Mouse (Mus musculus): ENCODE results near the gene Elf2. TPM values are rescaled to one million over a fixed set of nuclear protein-coding genes. Genes with fewer than 3 reads are reported as not detected.
A peak's percentile ranks its signal among the peaks of the same experiment; 100 is the strongest.

Elf2 gene
- polyA plus RNA-seq, 1 experiment from 2014 or later, result 69.6 TPM

- no peak for ATAC-seq
- no peak for DNase-seq (ENCODE audit: low read depth, low spot score)
- no peaks in the 10 kb centered on the region for H3K27me3 ChIP-seq
- POLR2A ChIA-PET, result interaction anchor here (1.8 kb wide), 1 partner anchor 34 kb away, joined by 5 read pairs; no protein-coding TSS in a partner anchor
- CTCF ChIA-PET, result interaction anchor here (0.7 to 2.0 kb wide), 4 partner anchors 10 to 125 kb away, joined by 3 to 8 read pairs (median 3); no protein-coding TSS in a partner anchor
- in situ Hi-C loops (cut with MboI; ENCODE audit: low pct_unique_long_range_greater_than_20kb), result no loop called here
- TF ChIP-seq CTCF (IDR thresholded peaks at IDR 0.05), result no peak
These were observed 112.2 kb downstream of the Elf2 start for GRCm38 (mm10) chr3:51228038-51228820.

GRCm38 (mm10) chr3:51226601-51227000 is 113.9 kb downstream of the Elf2 start:
- H3K27me3 ChIP-seq, result no peaks in the 10 kb centered on the region
- no peak for TF ChIP-seq CTCF (IDR thresholded peaks at IDR 0.05)
- ATAC-seq, result no peak
- POLR2A ChIA-PET, result no interaction called here
- in situ Hi-C loops (cut with MboI; ENCODE audit: low pct_unique_long_range_greater_than_20kb), result no loop called here
- no peak for DNase-seq (ENCODE audit: low read depth, low spot score)
- CTCF ChIA-PET, result interaction anchor here (0.7 kb wide), 1 partner anchor 62 kb away, joined by 3 read pairs; no protein-coding TSS in a partner anchor

GRCm38 (mm10) chr3:51225979-51226378 is 114.5 kb downstream of the Elf2 start:
- ChIA-PET POLR2A (interaction anchor here (0.6 to 1.7 kb wide), 3 partner anchors 28 to 226 kb away, joined by 3 to 6 read pairs (median 6); no protein-coding TSS in a partner anchor), CTCF (no interaction called here)
- no peak for TF ChIP-seq CTCF (IDR thresholded peaks at IDR 0.05)
- H3K27me3 ChIP-seq, result no peaks in the 10 kb centered on the region
- ATAC-seq (no peak), DNase-seq (ENCODE audit: low read depth, low spot score) (no peak)
- in situ Hi-C loops (cut with MboI; ENCODE audit: low pct_unique_long_range_greater_than_20kb), result no loop called here

GRCm38 (mm10) chr3:51225226-51225750 is 115.2 kb downstream of the Elf2 start:
- peak; percentile 0 for ATAC-seq
- in situ Hi-C loops (cut with MboI; ENCODE audit: low pct_unique_long_range_greater_than_20kb), result no loop called here
- no peak for DNase-seq (ENCODE audit: low read depth, low spot score)
- no peak for TF ChIP-seq CTCF (IDR thresholded peaks at IDR 0.05)
- no peaks in the 10 kb centered on the region for H3K27me3 ChIP-seq
- CTCF ChIA-PET, result interaction anchor here (1.6 to 5.2 kb wide), 3 partner anchors 9 to 128 kb away, joined by 3 to 39 read pairs (median 14); no protein-coding TSS in a partner anchor
- POLR2A ChIA-PET, result interaction anchor here (0.6 to 3.5 kb wide), 7 partner anchors 9 to 227 kb away, joined by 3 to 13 read pairs (median 6); no protein-coding TSS in a partner anchor

GRCm38 (mm10) chr3:51224363-51225225 is 115.9 kb downstream of the Elf2 start, which contains the start of gene Noct:
Gene Noct (plus strand): TSS chr3:51224447.
- no peak for TF ChIP-seq CTCF (IDR thresholded peaks at IDR 0.05)
- ATAC-seq (peak; percentile 70), DNase-seq (ENCODE audit: low read depth, low spot score) (peak; percentile 80)
- CTCF ChIA-PET, result interaction anchor here (1.1 to 5.2 kb wide), 5 partner anchors 7 to 129 kb away, joined by 3 to 39 read pairs (median 6); no protein-coding TSS in a partner anchor
- no peaks in the 10 kb centered on the region for H3K27me3 ChIP-seq
- in situ Hi-C loops (cut with MboI; ENCODE audit: low pct_unique_long_range_greater_than_20kb), result no loop called here
- POLR2A ChIA-PET, result interaction anchor here (0.7 to 3.5 kb wide), 8 partner anchors 10 to 142 kb away, joined by 3 to 13 read pairs (median 4); no protein-coding TSS in a partner anchor

GRCm38 (mm10) chr3:51223556-51223955 is 116.9 kb downstream of the Elf2 start:
- in situ Hi-C loops (cut with MboI; ENCODE audit: low pct_unique_long_range_greater_than_20kb), result no loop called here
- TF ChIP-seq CTCF (IDR thresholded peaks at IDR 0.05), result no peak
- ATAC-seq (no peak), DNase-seq (ENCODE audit: low read depth, low spot score) (no peak)
- POLR2A ChIA-PET, result interaction anchor here (0.6 to 3.5 kb wide), 6 partner anchors 11 to 198 kb away, joined by 3 to 13 read pairs (median 4); no protein-coding TSS in a partner anchor
- CTCF ChIA-PET, result interaction anchor here (0.8 to 5.2 kb wide), 5 partner anchors 8 to 27 kb away, joined by 3 to 39 read pairs (median 6); no protein-coding TSS in a partner anchor
- H3K27me3 ChIP-seq, result no peaks in the 10 kb centered on the region

- no peaks in the 10 kb centered on the region for H3K27me3 ChIP-seq
- ChIA-PET POLR2A (interaction anchor here (1.1 to 3.5 kb wide), 3 partner anchors 11 to 28 kb away, joined by 3 to 13 read pairs (median 6); no protein-coding TSS in a partner anchor), CTCF (interaction anchor here (0.8 to 5.2 kb wide), 5 partner anchors 9 to 27 kb away, joined by 3 to 39 read pairs (median 5); no protein-coding TSS in a partner anchor)
- in situ Hi-C loops (cut with MboI; ENCODE audit: low pct_unique_long_range_greater_than_20kb), result no loop called here
- no peak for TF ChIP-seq CTCF (IDR thresholded peaks at IDR 0.05)
- DNase-seq (ENCODE audit: low read depth, low spot score) (peak; percentile 44), ATAC-seq (peak; percentile 17)
These were observed 117.5 kb downstream of the Elf2 start for GRCm38 (mm10) chr3:51222834-51223460.

- ATAC-seq (no peak), DNase-seq (ENCODE audit: low read depth, low spot score) (no peak)
- ChIA-PET CTCF (interaction anchor here (1.3 to 5.2 kb wide), 4 partner anchors 9 to 26 kb away, joined by 5 to 39 read pairs (median 6); no protein-coding TSS in a partner anchor), POLR2A (interaction anchor here (1.1 to 3.5 kb wide), 2 partner anchors 25 to 27 kb away, joined by 3 to 13 read pairs; no protein-coding TSS in a partner anchor)
- H3K27me3 ChIP-seq, result no peaks in the 10 kb centered on the region
- TF ChIP-seq CTCF (IDR thresholded peaks at IDR 0.05), result no peak
- in situ Hi-C loops (cut with MboI; ENCODE audit: low pct_unique_long_range_greater_than_20kb), result no loop called here
These were observed 118.2 kb downstream of the Elf2 start for GRCm38 (mm10) chr3:51222302-51222701.

GRCm38 (mm10) chr3:51221847-51222246 is 118.6 kb downstream of the Elf2 start:
- POLR2A ChIA-PET, result interaction anchor here (1.1 to 3.5 kb wide), 3 partner anchors 18 to 26 kb away, joined by 3 to 13 read pairs (median 3); no protein-coding TSS in a partner anchor
- no peak for DNase-seq (ENCODE audit: low read depth, low spot score)
- ATAC-seq, result no peak
- in situ Hi-C loops (cut with MboI; ENCODE audit: low pct_unique_long_range_greater_than_20kb), result no loop called here
- no peaks in the 10 kb centered on the region for H3K27me3 ChIP-seq
- TF ChIP-seq CTCF (IDR thresholded peaks at IDR 0.05), result no peak
- CTCF ChIA-PET, result interaction anchor here (1.3 to 5.2 kb wide), 4 partner anchors 9 to 26 kb away, joined by 5 to 39 read pairs (median 6); no protein-coding TSS in a partner anchor
